Mouse (Mus musculus): ENCODE measurements around the gene Trim65. TPM values are rescaled to one million over a fixed set of nuclear protein-coding genes. Genes with fewer than 3 reads are reported as not detected.

Gene Trim65
- total RNA-seq, 2 experiments from 2014 or later, result 9.3 to 11.7 TPM

DNA sequence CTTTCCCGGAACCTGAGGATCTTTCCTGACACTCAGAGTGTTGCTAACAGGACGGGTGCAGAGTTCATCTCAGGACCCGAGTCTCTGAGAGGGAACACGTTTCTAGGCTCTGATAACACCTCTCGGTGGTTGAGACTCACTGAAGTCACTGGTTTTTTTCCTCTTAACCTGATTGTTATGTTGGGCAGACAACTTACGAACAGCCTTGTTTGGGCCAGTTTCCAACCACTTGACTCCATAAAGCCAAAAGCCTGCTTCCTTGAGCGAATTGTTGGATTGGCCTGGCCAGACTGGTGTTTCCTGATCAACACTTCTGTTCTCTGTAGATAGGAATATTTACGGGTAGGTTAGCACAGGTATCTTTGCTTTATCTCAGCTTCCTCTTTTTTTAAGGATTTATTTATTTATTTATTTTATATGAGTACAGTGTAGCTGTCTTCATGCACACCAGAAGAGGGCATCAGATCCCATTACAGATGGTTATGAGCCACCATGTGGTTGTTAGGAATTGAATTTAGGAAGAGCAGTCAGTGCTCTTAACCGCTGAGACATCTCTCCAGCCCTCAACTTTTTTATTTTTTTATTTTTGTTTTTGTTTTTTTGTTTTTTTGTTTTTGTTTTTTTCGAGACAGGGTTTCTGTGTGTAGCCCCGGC, 42.1 kb downstream of the Trim65 start:
- DNase-seq, result no peak

DNA sequence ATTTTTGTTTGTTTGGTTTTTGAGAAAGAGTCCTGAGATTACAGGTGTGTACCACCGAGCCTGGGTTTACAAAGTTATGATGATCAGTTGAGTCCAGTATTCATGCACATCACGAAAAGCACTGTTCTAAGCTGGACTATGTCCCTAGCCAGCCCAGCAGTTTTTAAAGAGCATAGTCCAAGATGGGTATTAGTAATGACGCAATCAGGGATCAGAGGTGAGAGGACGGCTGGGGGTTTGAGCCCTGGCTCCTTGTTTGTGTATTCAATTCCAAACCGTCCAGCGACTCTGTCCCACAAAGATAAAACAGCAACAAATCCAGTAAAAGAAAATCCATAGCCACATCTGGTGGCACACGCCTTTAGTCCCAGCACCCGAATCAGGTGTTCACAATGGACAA, 42.7 kb downstream of the Trim65 start:
- no peak for DNase-seq

DNA sequence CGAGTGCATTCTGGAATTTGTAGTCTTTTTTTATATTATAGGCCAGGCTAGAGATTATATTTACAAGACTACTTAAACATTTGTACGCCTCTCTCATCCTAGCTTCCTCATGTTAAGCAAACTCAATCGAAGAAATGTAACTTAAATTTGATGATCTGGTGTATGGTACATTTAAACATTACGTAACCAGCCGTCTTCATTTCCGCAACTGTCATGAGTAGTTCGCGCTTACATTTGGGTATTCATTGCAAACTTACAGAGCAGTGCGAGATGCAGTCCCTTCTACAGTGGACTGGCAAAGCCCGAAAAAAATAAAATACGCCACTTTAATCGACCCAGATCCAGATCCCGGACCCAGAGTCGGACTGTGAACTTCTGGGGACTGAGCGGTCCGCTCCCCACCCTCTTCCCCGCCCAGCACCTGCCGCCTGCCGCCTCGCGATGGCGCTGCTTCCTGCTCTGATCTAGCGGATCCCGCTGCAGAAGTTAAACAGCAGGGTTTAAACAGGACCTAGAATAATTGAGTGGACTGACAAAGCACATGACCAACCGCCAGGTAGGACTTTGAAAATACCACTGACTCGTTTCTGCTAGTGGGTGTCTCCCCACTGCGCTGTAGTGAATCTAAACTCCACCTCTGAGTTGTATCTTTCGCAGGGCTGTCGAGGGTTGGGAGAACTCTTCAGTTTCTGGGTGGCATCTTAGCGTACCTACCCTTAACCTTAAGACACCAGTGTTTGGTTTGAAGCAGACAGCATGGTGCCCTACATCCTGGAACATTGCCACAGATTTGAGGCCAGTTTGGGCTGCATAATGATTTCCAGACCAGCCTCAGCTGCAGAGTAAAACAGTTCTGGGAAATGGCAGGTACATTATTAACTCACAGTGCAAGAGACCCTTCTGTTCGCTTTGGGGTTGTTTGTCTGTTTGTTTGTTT, 43.5 kb downstream of the Trim65 start:
- DNase-seq, result peak; percentile 92 to 94

DNA sequence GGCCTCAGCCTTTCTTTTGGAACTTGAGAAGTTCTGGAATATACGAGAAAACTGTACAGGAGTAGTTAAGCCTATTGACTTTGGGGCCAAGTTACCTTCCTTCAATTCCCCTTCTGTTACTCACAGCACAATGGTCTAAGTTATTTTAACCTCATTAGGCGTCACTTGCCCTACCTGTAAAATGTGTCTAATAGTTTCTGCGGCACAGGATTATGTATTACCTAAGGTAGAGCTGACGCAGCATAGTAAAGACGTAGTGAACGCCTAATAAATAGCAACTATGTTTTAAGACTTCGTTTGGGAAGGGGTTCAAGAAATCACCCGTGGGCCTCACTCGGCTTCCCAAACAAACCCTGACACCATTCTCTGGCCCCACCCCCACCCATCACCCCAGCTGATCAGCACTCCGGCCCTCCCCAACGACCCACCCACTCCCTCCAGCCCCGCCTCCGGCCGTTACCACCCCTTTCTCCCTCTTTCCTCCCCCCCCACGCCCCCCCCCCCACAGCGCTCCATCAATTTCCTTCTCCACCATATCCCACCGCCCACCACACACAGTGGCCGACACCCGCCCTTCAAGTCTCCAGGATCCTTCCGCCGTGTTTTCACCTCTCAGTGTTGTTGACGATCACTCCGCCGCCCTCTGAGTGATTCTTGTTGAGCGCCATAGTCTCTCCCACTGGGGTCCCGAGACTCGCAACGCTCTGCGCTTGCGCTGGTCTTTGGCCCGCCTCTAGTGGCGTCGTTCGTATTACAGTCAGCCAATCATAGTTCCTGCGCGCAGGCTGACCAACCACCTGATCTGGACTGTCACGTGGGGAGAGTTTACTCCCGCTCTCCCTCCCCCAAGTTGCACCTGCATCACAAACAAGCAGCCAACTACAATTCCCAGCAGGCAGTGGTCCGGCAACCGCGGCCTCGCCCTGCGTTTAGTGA, 44.4 kb downstream of the Trim65 start, which contains the start of gene Wbp2:
TSS of gene Wbp2 (minus strand) at position 738 of the 936 bp plus-strand sequence.
- peak; percentile 96 to 98 for DNase-seq

DNA sequence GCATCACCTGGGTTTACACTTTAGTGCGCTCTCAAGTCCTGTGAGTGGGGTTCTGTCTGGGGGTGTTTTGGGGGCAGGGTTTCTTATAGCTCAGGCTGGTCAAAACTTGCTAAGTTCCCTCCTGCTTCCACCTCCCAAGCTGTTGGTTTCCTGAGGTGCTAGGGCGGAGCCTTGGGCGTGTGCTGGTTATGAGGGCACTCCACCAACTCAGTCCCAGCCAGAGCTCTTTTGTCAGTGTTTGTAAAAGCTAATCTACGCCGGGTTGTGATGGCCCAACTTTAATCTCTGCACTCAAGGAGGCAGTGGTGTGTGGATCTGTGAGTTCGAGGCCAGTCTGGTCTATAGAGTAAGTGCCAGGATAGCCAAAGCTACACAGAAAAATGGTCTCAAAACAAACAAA, 46.8 kb downstream of the Trim65 start:
- no peak for DNase-seq

DNA sequence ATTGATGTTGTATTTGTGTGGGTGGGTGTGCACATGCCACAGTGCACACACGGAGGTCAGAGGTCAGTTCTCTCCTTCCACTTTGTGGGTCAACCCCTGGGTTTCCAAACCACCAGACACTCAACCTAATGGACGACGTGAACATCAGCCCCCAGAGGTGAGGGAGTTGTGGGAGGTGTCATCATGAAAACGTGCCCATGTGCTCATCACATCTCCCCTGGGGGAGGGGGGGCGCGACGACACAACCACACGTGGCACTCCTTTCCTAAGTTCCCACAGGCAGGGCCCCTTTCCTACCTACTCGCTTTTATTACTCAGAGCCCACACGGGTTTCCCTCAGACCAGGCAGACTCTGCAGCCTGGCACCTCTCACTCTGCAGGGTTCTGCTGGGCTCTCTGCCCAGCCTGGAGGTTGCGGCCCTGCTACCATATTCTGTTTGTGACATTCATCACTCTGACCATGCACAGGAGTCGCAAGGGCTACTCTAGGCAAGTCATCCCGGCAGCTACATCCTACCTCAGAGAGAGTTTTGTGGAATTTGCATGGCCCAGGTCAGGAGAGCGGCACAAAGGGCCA, 47.7 kb downstream of the Trim65 start:
- no peak for DNase-seq

DNA sequence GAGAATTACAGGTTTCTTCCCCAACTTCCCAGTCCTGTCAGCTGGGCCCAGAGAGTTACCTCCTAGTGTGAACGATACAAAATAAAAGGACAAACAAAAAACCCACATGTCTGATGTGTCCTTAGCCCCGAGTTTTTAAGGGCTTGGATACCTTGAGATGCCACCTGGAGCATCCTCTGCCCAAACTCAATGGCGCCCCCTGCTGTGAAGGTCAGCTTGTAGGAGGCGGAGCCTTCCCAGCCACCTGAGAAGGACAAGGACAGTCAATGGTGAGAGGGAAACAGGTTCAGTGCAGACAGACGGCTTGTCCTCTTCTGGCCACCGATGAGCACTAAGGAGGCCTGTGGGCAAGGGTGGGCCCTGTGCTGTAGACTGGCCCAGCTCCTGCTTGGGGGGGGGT, 49.8 kb downstream of the Trim65 start:
- peak; percentile 56 to 71 for DNase-seq

DNA sequence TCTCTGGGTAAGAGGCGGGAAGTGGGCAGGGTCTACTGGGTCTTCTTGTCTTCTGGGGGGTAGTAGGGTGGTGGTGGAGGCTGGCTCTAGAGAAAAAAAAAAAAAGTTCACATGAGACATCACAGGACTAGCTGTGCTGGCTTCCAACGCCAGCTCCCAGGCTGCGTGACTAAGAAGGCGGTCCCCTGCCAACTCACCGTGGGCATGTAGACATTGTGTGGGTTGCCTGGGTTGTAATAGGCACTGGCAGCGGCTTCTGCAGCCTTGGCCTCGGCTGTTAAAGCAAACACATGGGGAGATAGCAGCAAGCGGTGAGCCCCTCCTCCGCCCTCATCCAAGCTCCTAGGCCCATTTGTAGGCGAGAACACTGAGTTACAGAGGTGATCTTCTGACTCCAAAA, 51.4 kb downstream of the Trim65 start:
- peak; percentile 72 to 82 for DNase-seq

DNA sequence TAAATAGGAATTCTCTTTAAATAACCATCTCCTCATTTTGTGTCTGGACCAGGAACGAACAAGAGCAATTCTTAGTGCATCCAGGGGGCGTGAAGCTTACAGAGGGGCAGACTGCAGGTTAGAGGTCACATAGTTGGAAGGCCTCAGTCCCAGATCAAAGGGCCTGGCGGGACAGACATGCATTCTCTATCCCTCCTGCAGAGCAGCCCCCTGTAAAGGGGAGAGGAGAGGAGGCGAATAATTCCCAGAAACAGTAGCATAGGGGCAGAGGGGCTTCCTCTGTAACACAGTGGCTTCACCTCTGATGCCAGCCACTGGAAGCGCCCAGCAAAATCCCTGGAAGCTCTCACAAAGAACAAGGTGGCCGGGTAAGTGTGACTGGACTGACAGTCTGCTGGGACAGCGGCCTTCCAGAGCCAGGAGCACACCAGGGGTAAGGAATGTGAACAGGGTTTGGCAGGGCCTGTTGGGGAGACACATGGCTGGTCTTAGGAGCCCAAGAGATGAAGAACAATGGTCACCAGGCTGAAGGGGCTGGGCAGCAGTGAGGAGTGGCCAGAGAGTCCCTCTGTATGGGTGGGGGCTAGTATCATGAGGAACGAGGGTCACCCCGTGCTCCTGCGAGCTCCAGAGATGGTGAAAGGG, 52.1 kb downstream of the Trim65 start:
- DNase-seq, result no peak

DNA sequence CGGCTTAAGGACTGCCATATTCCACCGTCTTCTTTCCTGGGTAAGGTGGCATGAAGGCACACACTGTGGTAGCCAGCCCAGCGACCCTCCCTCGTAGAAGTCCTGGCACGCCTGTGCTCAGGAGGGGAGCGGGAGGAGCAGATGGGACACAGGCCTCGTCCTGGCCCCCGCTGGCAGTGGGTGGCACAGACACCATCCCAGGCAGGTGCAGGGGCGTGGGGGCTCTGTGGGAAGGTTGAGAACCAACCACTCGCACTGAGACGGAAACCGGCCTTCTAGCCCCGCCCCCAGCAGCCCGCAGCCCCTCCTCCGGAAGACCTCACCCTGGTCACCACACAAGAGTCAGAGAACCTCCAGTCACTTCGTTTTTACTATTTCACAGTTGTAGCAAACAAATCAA, 52.7 kb downstream of the Trim65 start:
- DNase-seq, result peak in 1 of 2 experiments; percentile 75

DNA sequence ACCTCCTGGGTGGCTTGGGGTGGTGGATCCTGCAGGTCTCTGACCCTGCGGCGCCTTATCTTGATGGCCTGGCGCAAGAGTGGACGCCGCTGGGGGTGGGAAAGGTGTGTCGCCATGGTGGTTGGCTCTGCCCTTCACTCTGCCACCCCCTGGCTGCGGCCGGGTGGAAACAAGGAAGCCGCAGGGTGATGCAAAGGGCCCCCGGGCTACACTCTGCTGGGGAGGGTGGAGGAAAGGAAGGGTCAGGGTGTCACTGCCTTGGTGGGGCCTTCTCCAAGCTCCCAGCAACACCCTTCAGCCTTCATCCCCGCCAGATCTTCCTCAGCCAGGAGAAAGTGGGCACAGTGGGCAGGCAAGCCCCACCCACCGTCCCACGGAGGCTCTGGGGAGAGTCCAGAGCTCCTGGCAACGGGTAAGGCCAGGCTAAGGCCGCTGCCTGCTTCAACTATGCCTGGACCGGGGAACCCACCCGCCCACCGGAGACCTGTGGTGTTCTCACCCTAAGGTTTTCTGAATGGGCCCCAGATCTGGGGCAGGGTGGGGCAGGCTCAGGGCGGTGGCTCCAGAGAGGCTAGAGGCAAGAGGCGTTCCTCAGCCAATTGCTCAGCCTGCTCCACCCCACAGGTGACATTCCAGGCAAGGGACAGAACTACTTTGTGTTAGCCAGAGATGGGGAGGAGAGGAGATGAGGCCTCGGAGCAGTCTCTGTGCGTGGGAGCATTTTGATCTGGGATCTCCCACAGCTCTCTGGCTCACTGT, 53.3 kb downstream of the Trim65 start, which contains the start of gene Unc13d:
TSS of gene Unc13d (minus strand) at position 516 of the 759 bp plus-strand sequence.
- DNase-seq, result peak in 1 of 2 experiments; percentile 33

DNA sequence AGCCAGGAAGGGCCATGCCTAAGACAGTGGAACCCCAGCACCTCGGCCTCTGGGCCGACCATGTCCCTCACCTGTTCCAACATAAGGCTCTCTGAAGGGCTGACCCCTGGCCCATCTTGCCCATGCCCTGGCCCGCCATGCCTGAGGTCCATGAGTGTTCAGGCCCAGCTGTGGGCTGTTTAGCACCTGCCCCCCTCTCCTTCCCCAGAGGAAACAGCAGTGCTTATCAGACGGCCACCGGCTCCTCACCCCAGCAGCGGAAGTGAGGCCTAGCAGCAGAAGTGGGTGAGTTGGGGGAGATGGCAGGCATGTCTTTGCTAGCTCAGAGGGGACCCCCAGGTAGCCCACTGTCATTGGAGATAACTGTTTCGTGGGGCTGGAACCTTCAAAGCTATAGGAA, 54.1 kb downstream of the Trim65 start:
- DNase-seq, result no peak

DNA sequence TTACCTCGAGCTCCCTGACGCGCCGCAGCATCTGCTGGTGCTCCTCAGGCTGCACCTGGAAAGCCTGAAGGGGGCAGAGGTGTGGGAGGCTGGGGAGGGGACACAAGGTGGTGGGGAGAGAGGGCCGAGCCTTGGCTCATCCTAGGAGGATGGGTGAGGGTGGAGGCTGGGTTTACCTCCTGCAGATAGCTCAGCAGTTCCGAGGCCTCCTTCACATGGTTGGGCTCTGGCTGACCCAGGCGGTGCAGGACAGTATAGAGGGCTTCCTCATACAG, 54.7 kb downstream of the Trim65 start:
- DNase-seq, result no peak

DNA sequence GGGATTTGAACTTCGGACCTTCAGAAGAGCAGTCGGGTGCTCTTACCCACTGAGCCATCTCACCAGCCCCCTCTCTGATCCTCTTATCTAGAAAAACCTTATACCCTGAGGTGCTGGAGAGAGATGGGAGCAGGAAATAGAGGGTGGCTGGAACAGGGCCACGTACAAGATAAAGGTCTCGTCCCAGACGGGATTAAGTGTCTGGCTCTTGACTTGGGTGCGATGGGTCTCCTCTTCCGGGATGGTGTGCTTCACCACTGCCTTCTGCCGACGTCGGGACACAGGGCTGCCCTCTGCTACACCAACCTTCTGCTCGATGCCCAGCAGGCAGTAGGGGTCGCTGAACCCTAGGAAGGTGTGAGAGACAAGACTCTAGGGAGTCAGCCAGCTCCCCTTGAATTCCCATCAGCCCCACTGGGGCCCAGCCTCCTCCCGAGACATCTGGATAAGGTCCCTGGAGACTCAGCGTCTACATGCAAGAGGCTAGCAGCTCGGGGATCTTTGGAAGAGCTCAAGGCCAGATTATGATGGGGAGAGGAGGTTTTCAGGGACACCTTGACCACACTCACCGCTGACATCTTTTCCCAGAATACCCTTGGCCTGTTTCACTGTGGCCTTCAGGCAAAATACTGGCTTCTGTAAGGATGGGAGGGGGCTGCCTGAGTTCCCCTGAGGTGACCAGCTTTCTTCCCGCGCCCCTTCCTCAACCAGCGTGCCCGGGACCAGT, 55.2 kb downstream of the Trim65 start:
- DNase-seq, result peak in 1 of 2 experiments; percentile 42

DNA sequence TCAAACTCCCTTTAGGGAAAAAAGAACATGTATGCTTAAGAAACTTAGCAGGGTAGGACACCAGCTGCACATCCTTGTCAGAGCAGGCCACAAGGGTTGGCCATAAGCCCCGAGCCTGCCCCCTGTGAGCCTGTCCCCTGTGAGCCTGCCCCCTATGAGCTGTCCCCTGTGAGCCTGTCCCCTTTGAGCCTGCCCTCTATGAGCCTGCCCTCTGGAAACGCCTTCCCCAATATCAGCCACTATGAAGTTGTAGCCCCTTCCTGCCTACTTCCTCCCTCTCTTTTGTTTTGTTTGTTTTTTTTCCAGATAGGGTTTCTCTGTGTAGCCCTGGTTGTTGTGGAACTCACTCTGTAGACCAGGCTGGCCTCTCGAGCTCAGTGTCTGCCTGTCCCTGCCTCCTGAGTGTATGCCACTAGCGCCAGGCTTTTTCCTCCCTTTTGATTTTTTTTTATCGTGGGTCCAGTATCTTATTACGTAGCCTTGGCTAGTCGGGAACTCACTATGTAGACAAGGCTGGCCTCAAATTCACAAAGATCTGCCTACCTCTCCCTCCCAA, 56.4 kb downstream of the Trim65 start:
- no peak for DNase-seq

DNA sequence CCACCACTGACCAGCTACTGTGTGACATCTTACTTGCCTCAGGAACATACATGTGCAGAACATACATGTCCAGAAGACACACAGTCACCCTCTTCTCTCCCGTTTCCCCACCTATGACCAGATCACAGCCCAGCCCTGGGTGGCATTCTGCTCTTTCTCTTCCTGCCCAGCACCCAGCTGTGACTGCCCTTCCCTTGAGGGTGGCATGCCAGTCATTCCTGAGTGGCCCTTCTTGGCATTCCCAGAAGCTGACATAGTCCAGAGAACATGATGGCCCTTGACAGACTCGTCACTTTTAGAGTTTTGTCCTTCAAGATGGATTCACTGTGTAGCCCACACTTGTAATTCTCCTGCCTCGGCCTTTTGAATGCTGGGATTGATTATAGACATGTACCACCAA, 58.3 kb downstream of the Trim65 start:
- no peak for DNase-seq
